Comparison of ENCODE assay signal across 9 mouse cellular contexts in genomic region chr1:72744816-72745506, GRCm38 (mm10). TPM values are rescaled to one million over a fixed set of nuclear protein-coding genes. Genes with fewer than 3 reads are reported as not detected.
"Had no signal": no experiment of that assay in that cellular context is flagged by ENCODE, and none has a peak within 500 bp of the region (broad histone marks: within the 10 kb centered on the region; RNA-seq: fewer than 3 reads in every experiment).

No protein-coding gene starts in this region.

- H3K9ac ChIP-seq: liver, embryonic 14.5 days; midbrain, embryonic 13.5 days; neural tube, embryonic 12.5 days had no signal

- H3K4me3 ChIP-seq: layer of hippocampus, adult 2 months; midbrain, embryonic 13.5 days; neural tube, embryonic 12.5 days had no signal

- H3K27ac ChIP-seq: layer of hippocampus, adult 2 months; liver, embryonic 14.5 days; midbrain, embryonic 13.5 days; neural tube, embryonic 12.5 days had no signal

- H3K27me3 ChIP-seq: midbrain, embryonic 13.5 days; neural tube, embryonic 12.5 days had no signal

- H3K36me3 ChIP-seq: midbrain, embryonic 13.5 days; neural tube, embryonic 12.5 days had no signal

- DNase-seq: kidney, adult 2 months; lung, adult 18-20 months; lung, postnatal 36 days had no signal

- H3K9me3 ChIP-seq: midbrain, embryonic 13.5 days; neural tube, embryonic 12.5 days had no signal

- H3K4me2 ChIP-seq: midbrain, embryonic 13.5 days; neural tube, embryonic 12.5 days had no signal

- ATAC-seq: midbrain, embryonic 13.5 days had no signal

- H3K4me1 ChIP-seq: neural tube, embryonic 12.5 days had no signal

RNA-seq across cellular contexts. Expression of gene Ankar, which starts 44.6 kb away (rescaled TPM):
- polyA plus RNA-seq: kidney, adult 2 months; liver, adult 2 months; liver, embryonic 14.5 days; lung, embryonic 16.5 days; midbrain, embryonic 13.5 days; neural tube, embryonic 12.5 days had no signal
